Mouse (Mus musculus): ENCODE results near the gene Lst1.

Lst1 gene

DNA sequence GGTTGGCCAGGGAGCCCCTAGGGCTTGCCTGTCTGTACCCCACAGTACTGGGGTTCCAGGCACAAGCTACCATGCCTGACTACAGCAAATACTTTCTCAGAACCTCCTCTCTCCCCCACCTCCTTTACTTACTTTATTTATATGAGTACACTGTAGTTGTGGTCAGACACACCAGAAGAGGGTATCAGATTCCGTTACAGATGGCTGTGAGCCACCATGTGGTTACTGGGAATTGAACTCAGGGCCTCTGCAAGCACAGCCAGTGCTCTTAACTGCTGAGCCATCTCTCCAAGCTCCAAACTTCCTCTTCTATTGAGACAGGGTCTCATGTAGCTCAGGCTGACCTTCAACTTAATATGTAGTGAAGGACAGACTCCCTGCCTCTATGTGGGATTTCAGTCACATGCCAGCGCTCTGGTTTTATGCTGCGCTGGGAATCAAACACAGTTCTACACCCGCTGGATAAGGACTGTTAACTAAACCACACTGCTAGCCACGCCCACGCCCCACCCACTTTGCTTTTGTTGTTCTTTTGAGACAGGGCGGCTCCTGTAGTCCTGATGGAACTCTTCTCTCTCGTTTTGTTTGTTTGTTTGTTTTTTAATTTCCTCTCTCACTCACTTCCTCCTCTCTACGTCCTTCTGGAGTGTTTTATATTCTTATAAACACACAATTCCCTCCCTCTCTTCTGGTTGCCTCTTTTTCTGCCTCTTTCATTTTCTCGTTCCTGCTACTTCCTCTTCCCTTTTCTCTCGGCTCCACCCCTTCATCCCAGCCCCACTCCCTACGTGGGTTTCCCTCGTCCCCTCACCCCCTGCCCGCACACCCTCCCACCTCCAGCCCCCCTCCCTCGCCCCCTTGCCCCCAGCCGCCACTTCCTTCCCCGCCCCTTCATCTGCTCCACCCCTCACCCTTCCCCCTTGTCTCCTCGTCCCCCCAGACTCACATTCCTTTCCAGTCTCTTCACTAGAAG, 2.3 kb downstream of the Lst1 start:
- DNase-seq (ENCODE audit: low spot score in 2 of 2) = peak in 1 of 2 experiments; percentile 24

GRCm38 (mm10) chr17:35180093-35180492, 8.1 kb downstream of the Lst1 start:
- no peak for DNase-seq (ENCODE audit: low spot score in 2 of 2)

DNA sequence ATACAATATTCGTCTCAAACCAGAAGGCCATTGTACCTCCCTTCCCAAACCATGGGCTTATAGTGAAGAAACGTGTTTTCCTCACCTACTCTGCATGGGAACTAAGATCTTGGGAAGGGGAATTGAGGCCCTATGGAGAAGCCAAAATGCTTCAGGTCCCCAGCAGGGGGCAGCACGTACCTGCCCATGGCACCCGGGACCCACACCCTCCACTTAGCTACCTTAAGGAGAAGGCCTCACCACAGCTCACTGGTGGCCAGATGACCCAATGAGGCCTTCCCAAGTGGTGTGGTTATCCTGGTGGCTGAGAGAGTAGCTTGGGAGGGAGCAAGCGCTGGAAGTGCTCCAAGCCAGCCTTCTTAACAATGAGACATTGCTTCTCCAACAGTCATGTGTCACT, 9.7 kb downstream of the Lst1 start:
- DNase-seq (ENCODE audit: low spot score in 2 of 2) = no peak

DNA sequence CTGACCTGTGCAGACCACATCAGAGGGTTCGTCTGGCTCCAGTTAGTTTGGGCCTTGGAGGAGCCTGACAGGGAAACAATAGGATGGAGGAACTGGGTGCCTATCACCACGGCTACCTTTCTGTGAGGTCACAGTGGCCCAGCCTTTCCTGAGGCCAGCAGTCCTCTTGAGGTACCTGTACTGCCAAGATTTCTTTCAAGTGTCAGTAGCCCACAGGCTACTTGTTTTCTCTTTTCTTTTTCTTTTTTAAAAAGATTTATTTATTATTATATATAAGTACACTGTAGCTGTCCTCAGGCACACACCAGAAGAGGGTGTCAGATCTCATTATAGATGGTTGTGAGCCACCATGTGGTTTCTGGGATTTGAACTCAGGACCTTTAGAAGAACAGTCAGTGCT, 12.3 kb downstream of the Lst1 start, which contains the start of gene Aif1:
TSS of gene Aif1 (minus strand) at position 101 of the 400 bp plus-strand sequence.
- DNase-seq (ENCODE audit: low spot score in 2 of 2) = no peak

- DNase-seq (ENCODE audit: low spot score in 2 of 2) = no peak
These were observed 12.9 kb downstream of the Lst1 start for GRCm38 (mm10) chr17:35175382-35175781.

DNA sequence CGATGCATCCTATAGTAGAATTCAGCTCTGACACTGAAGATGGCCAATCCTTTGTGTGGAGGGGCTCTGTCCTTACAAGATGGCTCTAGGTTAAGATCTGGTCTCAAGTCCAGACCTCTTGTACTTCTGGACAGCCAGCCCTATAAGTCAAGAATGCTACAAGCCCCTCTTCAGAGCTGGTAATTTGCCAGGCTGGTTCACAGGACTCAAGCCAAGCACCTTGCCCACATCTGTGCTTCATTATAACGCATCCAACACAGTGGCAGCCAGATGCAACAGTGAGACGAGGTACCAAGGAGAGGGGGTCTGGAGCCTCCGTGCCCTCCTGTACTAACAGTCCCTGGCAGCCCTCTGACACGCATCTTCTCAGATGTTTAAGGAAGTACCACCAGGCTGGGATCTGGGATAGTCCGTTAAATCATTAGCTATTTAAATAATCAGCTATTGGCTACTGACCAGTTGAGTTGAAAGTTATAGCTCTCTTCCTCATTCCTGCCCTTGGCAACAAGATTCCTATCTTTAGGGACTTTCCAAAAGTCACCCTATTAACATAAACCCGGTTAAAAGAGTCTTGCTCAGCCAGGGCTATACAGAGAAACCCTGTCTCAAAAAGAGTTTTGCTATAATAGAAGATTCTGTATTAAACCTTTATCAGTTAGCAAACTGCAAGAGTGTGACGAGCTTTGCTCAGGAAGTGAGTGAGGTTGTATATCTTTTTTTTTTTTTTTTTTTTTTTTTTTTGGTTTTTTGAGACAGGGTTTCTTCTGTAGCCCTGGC, 13.8 kb downstream of the Lst1 start:
- DNase-seq (ENCODE audit: low spot score in 2 of 2) = no peak

DNA sequence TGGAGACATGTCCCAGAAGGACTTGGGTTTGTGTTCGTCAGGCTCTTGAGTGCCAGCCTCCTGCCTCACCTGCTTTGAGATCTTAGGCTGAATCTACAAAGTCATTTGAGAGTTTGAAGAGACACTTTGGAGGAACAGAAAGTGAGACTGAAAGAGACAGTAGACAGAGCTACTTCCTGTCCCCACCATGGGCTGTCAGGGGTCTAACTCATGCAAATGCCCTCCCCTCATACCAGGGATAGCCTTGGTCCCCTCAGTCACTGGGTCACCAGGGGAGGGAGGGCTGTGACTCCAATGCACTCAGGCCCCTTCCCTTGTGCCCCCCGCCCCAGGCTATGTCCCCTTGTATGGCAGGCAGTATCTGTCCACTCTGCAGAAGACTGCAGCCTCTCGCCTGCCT, 14.9 kb downstream of the Lst1 start:
- no peak for DNase-seq (ENCODE audit: low spot score in 2 of 2)

GRCm38 (mm10) chr17:35172445-35173234, 15.6 kb downstream of the Lst1 start:
- DNase-seq (ENCODE audit: low spot score in 2 of 2) = no peak

- no peak for DNase-seq (ENCODE audit: low spot score in 2 of 2)
These were observed 19.6 kb downstream of the Lst1 start for GRCm38 (mm10) chr17:35168541-35169207.

DNA sequence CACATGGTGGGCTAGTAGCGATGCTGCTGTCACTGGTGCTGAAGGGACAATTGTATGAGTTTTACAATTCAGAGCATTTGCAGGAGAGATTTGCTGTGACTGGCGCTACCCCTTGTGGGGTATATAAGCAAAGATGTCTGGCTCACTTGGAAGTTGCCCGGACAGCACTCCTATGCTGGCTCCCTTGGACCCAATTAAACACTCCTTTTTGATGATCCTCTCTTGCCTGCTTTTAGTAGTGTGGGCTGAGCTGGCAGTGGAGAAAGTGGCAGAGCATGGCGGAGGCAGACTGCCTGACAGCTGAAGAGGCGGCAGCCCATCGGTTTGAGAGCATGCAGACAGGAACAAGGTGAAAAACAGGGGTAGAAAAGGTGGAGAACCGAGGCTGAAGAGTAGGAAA, 20.4 kb downstream of the Lst1 start:
- DNase-seq (ENCODE audit: low spot score in 2 of 2) = no peak

DNA sequence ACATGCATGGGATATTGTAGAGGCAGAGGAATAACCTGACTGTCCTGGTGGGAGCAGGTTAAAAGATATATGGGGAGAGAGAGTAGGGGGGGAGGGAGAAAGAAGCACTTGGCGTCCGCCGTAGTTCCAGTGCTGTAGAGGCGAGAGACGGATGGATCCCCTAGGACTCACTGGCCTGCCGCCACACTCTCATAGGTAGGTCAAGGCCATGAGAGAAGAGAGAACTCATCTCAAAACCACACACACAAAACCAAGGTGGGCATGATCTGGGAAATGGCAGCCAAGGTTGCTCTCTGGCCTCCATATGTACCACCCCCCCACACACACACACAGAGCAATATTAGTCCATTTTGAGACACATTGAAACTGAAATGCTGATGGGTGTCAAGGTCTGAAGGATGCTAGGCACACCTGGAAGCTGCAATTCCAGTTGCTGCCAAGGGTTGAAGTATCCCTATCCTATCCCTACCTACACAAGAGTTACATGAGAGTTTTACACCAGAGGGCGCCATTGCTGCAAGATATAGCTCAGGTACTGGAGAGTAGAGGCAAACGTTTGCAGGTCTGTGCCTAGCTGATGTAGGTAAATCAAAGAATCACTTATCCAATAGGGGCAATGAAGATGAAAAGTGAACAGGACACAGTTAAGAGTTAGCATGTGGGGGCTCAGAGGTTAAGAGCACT, 21.7 kb downstream of the Lst1 start:
- DNase-seq (ENCODE audit: low spot score in 2 of 2) = peak in 1 of 2 experiments; percentile 63

GRCm38 (mm10) chr17:35165451-35166155, 22.6 kb downstream of the Lst1 start:
- DNase-seq (ENCODE audit: low spot score in 2 of 2) = no peak

GRCm38 (mm10) chr17:35164568-35165450, 23.4 kb downstream of the Lst1 start, which contains the start of gene Prrc2a:
TSS of gene Prrc2a (minus strand) at chr17:35164897.
- DNase-seq (ENCODE audit: low spot score in 2 of 2) = peak; percentile 95 to 98

- DNase-seq (ENCODE audit: low spot score in 2 of 2) = peak in 1 of 2 experiments; percentile 38
These were observed 24.0 kb downstream of the Lst1 start for GRCm38 (mm10) chr17:35164218-35164567.

DNA sequence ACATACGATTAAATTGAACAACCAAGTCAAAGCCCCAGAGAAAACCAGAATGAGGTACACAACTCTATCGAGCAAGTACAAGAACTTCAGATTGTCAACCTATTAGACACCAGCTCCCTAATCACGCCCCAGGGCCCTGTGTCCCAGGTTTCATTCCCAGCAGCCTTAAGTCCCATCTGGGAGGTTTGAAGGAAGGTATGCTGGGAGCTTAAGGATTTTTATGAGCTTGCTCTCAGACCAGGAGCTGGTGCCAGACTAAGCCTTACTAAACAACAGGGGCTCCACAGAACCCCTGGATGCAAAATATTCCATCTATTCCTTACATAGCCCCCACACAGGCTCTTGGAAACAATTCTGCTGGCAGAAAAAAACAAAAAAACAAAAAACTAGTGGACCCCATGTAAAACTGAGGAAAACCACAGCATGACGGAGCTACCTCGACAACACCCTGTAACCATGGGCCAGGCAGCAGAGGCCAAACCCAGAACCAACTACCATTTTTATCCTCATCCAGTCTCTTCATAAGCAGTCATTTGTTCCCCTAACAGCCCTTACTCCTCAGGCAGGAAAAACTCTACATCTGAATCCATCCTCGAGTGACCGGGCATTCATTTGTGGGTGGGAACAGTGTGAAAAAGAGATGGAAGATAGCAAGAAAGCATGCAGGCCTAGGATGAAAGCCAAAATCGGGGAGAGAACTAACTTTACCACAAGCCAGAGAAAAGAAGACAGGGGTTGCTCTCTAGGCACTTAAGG, 24.7 kb downstream of the Lst1 start:
- DNase-seq (ENCODE audit: low spot score in 2 of 2) = no peak

DNA sequence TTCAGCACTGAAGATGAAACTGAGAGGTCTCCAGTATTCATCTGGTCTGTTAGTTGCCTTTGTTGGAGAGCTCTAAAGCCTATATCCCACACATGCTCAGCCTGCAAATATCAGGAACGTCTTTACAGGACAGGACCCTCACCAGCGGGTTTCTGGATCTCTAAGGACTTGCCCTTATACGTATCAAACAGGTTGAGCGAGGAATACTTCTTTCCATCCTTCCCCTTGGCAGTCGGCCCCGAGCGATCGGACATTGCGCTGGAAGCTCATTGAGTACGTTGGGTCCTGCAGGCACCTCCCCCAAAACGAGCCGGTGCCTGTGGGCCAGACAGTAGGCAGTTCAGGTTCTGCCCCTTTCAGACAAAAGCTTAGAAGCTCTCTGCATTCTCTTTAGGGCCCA, 25.5 kb downstream of the Lst1 start:
- no peak for DNase-seq (ENCODE audit: low spot score in 2 of 2)

DNA sequence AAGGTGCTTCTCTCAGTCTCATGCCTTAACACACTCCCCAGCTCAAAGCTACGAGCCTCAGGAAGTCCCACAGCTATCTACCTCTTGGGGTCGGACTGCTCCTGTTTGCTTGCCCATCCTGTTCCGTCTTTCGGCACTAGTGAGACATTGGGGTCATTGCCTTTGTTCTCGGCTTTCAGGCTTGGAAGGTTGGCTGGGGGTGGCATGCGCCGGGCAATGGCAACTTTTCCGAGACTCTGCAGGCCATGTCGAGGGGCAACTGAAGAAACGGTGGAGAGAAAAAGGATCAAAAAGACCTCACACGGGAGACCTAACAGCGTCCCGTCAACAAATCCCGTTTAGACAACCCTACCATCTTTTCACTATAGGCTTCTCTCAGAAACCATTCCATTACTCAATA, 26.1 kb downstream of the Lst1 start:
- no peak for DNase-seq (ENCODE audit: low spot score in 2 of 2)

- DNase-seq (ENCODE audit: low spot score in 2 of 2) = no peak
These were observed 26.8 kb downstream of the Lst1 start for GRCm38 (mm10) chr17:35161421-35161820.

All from cerebellum, postnatal 4 days (tissue).